In the genomic region with DNA sequence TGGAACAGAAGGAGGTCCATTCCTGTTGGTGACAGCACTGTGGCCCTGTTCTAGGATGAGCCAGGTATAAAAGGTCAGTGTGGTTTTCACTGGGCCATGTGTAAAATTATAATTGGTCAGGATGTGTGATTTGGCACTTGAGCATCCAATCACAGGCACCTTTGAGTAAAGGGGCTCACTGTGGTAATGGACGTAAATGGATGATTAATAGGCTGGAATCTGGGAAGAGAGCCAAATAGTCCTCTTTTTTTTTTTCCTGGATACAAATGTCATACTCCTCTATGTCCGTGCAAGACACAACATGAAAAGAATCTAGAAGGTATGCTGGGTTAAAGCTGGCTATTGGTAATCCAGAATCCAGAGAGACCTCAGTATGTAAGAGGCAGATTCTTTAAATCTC, we compare ENCODE assay signal across 15 mouse cellular contexts.
A peak's percentile ranks its signal among the peaks of the same experiment; 100 is the strongest.
DNase-seq lines count a peak whose midpoint lies in the region; ATAC-seq and TF ChIP-seq lines count a peak whose summit lies in the region.
"Had no signal": no experiment of that assay in that cellular context is flagged by ENCODE, and none has a peak within 500 bp of the region (broad histone marks: within the 10 kb centered on the region; RNA-seq: fewer than 3 reads in every experiment).

No protein-coding gene starts in this region.

- no peak overlapping the region for H3K4me2 ChIP-seq in lung, embryonic 14.5 days
- peak overlapping the region; percentile 58 for H3K4me2 ChIP-seq in forebrain, embryonic 12.5 days
- peak overlapping the region; percentile 55 for H3K4me2 ChIP-seq in hindbrain, embryonic 16.5 days (ENCODE audit: low read length)
- peak overlapping the region; percentile 55 for H3K4me2 ChIP-seq in neural tube, embryonic 15.5 days

- no peaks in the 10 kb centered on the region for H3K4me1 ChIP-seq in lung, embryonic 14.5 days (ENCODE audit: insufficient read depth)
- peaks cover 2% of the 10 kb centered on the region; the same call in 1 of the 2 replicates for H3K4me1 ChIP-seq in forebrain, embryonic 12.5 days
- H3K4me1 ChIP-seq in hindbrain, embryonic 16.5 days (ENCODE audit: control insufficient read depth, insufficient read depth, low read depth, low read length), result no peaks in the 10 kb centered on the region; the same call in none of the 2 replicates
- H3K4me1 ChIP-seq in neural tube, embryonic 15.5 days, result peaks cover 6% of the 10 kb centered on the region; the same call in 1 of the 2 replicates

- H3K36me3 ChIP-seq in lung, embryonic 14.5 days (ENCODE audit: insufficient read depth), result no peaks in the 10 kb centered on the region
- H3K36me3 ChIP-seq in forebrain, embryonic 12.5 days (replicated peaks), result no peaks in the 10 kb centered on the region
- H3K36me3 ChIP-seq in hindbrain, embryonic 16.5 days (ENCODE audit: control insufficient read depth, insufficient read depth, low read length), result no peaks in the 10 kb centered on the region
- H3K36me3 ChIP-seq in neural tube, embryonic 15.5 days, result no peaks in the 10 kb centered on the region

- TF ChIP-seq CTCF in lung, embryonic 14.5 days (IDR thresholded peaks at IDR 0.05; ENCODE audit: low read depth), result no peak

- no peak overlapping the region for H3K27ac ChIP-seq in lung, embryonic 14.5 days (ENCODE audit: low read depth)
- no peak overlapping the region for H3K27ac ChIP-seq in forebrain, embryonic 12.5 days
- no peak overlapping the region for H3K27ac ChIP-seq in hindbrain, embryonic 16.5 days (ENCODE audit: low read depth, low read length)
- H3K27ac ChIP-seq in neural tube, embryonic 15.5 days (replicated peaks), result no peak overlapping the region

- DNase-seq in lung, embryonic 14.5 days, result peak; percentile 27
- DNase-seq in lung, postnatal 25 days (ENCODE audit: low spot score), result no peak
- DNase-seq in heart, adult 9 months (ENCODE audit: low spot score in 2 of 2), result no peak
- no peak for DNase-seq in adrenal gland, postnatal 25 days
- no peak for DNase-seq in left cerebral cortex, adult 11 months (ENCODE audit: low spot score)
- DNase-seq: adrenal gland, adult 8-10 months; cerebellum, adult 11 months; heart, postnatal 36 days; layer of hippocampus, adult 9-11 months; liver, postnatal 0 days; spleen, adult 18-20 months; thymus, adult 2 months had no signal

- no peak overlapping the region for H3K9ac ChIP-seq in lung, embryonic 14.5 days
- no peak overlapping the region for H3K9ac ChIP-seq in forebrain, embryonic 12.5 days
- peak overlapping the region; percentile 76 for H3K9ac ChIP-seq in hindbrain, embryonic 16.5 days (ENCODE audit: low read depth, low read length)
- H3K9ac ChIP-seq in neural tube, embryonic 15.5 days (replicated peaks), result no peak overlapping the region
- H3K9ac ChIP-seq: liver, postnatal 0 days had no signal

- no peak overlapping the region for H3K4me3 ChIP-seq in lung, embryonic 14.5 days (ENCODE audit: low read depth, low read length)
- H3K4me3 ChIP-seq in forebrain, embryonic 12.5 days (replicated peaks), result peak overlapping the region; percentile 59
- H3K4me3 ChIP-seq in hindbrain, embryonic 16.5 days (ENCODE audit: low read length), result peak overlapping the region; percentile 58
- H3K4me3 ChIP-seq in neural tube, embryonic 15.5 days (replicated peaks), result peak overlapping the region; percentile 54

- WGBS in lung, embryonic 14.5 days, result 18% methylated on average over 2 of the region's 2 CpGs
- WGBS in forebrain, embryonic 12.5 days, result 33% methylated on average over 2 of the region's 2 CpGs
- WGBS in hindbrain, embryonic 16.5 days, result 19% methylated on average over 2 of the region's 2 CpGs
- WGBS in neural tube, embryonic 15.5 days, result 18% methylated on average over 2 of the region's 2 CpGs

- ATAC-seq in lung, embryonic 14.5 days (ENCODE audit: insufficient read depth), result no peak
- ATAC-seq in forebrain, embryonic 12.5 days (ENCODE audit: low FRiP score), result no peak
- ATAC-seq in hindbrain, embryonic 16.5 days, result no peak
- ATAC-seq in neural tube, embryonic 15.5 days (ENCODE audit: low FRiP score), result no peak
- ATAC-seq: liver, postnatal 0 days had no signal

- no peaks in the 10 kb centered on the region for H3K27me3 ChIP-seq in lung, embryonic 14.5 days (ENCODE audit: insufficient read depth, low read length)
- H3K27me3 ChIP-seq in forebrain, embryonic 12.5 days, result peaks cover 14% of the 10 kb centered on the region
- no peaks in the 10 kb centered on the region for H3K27me3 ChIP-seq in hindbrain, embryonic 16.5 days (replicated peaks; ENCODE audit: control insufficient read depth, insufficient read depth, low read length)
- no peaks in the 10 kb centered on the region for H3K27me3 ChIP-seq in neural tube, embryonic 15.5 days (replicated peaks)

- no peaks in the 10 kb centered on the region for H3K9me3 ChIP-seq in lung, embryonic 14.5 days (ENCODE audit: low read depth, low read length)
- no peaks in the 10 kb centered on the region for H3K9me3 ChIP-seq in forebrain, embryonic 12.5 days
- H3K9me3 ChIP-seq in hindbrain, embryonic 16.5 days (ENCODE audit: control insufficient read depth, low read length), result no peaks in the 10 kb centered on the region
- no peaks in the 10 kb centered on the region for H3K9me3 ChIP-seq in neural tube, embryonic 15.5 days (replicated peaks)
